Mouse (Mus musculus) monocyte, adult 2 months (primary cell): ENCODE measurements around the gene Fads3.
A peak's percentile ranks its signal among the peaks of the same experiment; 100 is the strongest.

Experiments used
- DNase-seq, 2 experiments: peaks; one replicate each; pipeline ENCODE4 v3.0.0; 2022; ENCODE audit warnings: low spot score in 2 of 2, low read depth in 1 of 2

Gene Fads3

DNA sequence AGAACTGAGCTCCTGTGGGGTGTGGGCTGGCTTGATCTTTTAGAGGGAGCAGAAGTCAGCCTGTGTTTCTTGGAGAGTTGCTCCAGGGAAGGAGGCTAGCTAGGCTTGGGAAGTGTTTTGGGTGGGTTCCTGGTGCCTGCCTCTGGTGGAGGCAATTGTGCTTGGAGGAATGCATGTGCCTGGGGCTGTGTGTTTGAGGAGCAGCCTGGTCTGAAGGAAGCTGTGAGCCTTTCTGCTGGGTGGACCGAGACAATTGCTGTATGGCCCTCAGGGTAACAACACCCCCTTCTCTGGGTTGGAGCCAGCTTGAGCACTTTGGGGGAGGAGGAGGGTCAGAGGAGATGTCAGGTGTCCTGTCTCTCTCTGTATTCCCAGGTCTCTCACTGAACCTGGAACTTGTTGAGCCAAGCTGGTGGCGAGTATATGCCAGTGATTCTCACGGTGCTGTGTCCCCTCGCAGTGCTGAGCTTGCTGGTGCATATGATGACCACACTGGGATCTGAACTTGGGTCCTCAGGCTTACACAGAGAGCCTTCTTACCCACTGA, 22.1 kb upstream of the Fads3 start:
- no peak for DNase-seq

DNA sequence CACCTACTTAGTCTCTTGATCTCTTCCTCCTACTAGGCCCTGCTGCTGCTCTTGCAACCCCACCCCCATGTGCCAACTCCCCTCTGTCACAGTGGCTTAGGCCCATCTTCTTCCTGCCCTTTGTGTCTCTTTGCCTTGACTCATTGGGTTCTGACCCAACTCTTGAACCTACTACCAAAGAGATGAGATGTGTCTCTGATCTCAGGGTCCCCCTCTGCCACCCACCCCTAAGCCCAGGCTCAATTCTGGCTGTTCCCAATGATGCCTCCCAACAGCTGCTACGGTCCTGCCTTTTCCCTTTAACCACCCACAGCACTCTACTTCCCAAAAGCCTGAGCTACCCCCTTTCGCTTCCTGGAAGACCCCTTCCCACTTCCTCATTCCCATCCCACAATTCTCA, 19.4 kb upstream of the Fads3 start:
- no peak for DNase-seq

DNA sequence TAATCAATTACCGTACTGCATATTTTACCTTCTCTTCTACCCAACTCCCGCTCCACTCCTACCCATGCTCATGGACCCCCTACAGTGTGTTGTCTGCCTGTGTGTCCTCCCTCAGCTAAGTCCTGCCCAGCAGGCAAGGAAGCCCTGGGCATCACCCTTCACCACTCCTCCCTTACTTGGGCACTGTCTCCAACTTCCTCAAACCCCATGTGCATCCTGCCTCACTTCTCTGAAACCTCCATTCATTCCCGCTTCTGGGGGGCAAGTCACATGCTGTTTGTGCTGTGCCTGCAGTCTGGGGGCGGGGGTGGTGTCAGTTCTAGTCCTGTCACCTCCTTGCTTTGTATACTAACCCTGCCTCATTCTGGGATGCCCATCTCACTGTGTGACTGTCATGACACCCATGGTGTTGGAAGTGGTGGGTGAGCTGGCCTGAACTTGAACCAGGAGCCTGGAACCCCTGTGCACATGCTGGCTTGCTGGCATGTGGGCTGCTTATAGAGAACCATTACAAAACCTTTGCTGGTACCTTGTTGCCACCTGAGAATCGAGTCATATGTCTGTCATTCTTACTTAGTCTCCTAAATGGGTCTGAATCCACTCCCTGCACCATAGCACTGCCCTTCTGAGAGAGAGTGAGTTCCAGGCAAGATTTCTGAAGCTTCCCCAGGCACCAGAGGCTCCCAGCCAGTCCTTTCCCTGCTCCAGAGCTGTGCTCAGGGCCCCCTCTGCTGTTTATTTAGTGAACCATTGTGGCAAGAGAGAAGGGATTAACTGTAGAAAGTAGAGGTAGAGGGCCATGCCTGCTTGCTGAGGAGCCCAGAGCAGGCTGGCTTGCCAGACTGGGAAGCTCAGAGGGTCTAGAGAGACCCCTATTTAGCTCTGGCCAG, 18.7 kb upstream of the Fads3 start:
- DNase-seq, result no peak

DNA sequence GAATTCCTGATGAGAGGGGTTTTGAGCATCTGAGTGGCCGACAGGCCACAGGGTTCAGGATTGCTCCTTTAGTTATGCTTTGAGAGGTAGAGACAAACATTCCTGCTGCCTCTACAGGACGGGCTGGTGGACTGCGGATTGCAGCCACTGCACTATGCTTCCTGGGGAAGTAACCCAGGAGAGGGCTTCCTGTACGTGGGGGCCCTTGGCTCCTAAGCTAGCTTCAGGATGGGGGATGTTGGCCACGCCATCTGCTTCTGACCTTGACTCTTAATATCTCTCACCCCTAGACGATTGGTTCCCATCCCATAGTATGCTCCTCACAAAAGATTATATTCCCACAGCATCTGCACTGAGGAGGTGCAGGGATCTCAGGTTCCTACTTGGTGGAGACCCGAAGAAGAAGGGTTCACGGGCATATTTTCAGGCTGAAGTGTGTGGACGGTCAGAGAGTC, 18.0 kb upstream of the Fads3 start:
- DNase-seq, result no peak

DNA sequence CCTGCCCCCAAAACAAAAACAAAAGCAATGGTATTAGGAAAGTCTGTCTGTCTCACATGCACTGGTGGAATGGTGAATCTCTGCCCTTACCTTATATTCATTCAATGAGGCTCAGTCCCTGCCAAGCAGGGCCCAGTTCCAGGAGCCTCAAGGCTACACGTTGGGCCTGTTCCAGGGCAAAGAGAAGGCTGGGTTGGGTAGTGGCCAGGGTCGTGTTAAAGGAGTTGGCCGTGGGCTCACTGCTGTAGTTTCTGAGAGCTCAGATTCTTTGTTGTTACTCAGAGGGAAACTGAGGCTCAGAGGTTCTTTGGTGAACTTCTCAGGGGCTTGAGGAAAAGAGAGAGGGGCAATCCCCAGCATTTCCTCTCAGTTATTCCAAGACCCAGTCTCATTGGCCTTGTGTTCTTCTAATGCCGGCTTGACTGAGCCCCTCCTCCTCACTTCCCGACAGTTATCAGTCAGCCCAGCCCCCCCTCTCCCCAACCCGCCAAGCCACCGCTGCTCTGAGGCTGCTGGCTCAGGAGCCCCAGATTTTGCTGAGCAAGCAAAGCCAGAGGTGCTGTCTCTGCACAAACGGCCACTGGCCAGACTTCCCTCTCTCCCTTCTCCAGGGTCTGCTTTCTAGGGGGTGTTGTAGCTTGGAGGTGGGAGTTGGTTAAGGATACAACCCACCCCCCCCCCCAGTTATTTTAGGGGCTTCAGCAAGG, 16.0 kb upstream of the Fads3 start:
- DNase-seq, result no peak

DNA sequence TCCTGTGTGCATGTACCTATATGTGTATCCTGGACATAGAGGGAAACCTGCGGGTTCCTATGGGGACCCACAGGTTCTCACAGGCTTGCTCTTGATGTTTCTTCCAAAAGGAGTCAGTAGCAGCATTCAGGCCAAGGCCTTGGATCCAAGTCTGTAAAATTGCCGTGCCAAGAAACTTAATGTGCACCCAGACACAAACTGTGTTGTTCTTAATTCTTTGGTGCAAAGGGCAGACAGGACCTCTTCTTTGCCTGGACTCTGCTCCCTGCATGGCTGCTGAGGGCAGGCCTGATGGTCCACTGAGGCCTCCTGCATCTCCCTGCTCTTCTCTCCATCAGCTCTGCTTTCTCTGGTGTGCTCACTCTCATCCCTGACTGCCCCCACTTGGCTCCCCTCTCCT, 11.6 kb upstream of the Fads3 start:
- DNase-seq, result no peak

DNA sequence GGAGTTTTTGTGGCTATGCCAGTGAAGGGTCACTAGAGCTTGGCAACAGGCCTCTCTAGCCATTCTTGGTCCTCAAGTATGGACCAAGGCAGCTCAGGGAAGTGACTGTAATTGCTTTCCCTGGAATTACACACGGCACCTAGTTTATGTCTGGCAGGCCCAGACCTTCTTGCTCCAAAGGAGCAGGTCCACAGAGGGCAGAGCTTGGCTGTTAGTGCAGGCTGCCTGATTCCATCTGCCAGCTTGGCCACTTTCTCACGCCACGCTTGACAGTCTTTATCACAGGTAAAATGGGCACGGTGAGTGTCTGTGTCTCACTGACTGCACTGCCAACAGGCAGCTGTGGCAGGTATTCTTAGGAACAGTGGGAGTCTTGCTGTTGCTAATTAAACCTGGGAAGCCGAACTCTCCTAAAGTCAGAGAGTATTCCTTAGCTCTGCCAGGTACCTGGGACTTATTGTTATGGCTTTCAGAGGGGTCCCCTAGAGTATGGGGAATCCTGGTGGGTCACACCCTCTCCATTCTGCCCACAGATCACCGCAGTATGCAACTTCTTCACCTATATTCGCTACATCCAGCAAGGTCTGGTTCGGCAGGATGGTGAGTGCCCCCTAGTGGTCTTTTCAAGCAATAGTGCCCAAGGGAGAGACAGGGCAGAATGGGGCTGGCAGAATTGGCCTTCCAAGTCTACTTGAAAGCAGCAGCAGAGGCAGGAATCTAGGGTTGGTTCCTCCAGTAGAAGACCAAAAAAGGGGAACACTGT, 8.0 kb upstream of the Fads3 start:
- peak in 1 of 2 experiments; percentile 34 for DNase-seq

DNA sequence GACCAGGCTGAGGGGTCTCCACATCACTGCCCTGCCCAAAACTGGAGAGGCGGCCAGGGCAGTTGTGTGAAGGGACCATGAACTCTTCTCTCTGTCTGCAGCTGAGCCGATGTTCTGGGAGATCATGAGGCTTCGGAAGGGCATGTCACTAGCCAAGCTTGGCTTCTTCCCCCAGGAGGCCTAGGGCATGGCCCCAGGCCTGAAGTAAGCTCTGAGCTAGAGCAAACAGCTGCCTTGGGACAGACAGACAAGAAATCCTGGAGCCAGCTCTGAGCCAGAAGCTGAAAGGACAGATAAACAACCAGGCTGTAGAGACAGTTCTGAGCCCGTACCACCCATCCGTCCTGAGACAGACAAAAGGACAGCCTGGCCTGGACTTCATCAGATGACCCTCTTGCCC, 7.0 kb upstream of the Fads3 start:
- no peak for DNase-seq

DNA sequence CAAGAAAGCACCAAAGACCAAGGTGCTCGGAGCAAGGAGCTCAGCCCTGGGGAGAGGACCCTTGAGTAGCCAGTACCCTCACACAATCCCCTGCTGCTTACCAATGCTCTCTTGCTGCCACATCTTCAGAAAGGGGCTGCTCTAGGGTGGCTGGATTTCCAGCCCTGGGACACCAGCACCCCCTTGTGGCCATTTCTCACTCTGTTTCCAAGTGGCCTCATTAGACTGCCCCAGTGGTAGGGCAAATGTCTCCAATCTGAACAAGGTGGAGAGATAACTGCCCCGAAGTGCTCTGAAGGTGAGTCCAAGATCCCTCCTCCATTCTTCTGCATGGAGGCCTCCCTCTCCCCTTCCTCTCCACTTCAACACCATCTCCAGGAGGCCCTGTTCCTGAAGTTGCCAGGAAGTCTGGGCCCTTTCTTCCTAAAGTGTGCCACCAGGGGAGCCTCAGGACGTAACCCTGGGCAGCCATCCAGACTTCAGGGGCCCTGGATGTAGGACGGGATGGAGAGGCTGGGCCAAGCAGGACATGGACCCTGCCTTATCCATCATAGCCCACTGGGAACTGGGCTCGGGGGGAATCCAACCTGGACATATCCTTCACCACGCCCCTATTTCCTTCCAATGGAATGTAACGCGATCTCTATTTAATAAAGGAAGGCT, 6.5 kb upstream of the Fads3 start:
- DNase-seq, result peak in 1 of 2 experiments; percentile 67

DNA sequence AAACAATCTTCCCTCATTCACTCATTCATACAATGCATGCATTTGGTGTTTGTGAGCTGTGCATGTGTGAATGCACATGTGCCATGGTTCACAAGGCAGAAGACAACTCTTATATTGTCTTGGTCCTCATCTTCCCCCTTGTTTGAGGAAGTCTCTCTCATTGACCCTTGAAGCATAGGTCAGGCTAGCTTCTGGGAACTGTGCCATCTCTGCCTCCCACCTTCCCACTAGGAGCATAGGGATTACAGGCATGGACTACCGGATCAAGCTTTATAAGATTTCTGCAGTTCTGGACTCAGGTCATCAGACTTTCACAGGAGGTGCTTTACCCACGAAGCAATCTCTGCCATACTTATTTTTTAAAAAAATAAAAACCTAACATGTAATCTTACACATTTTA, 3.8 kb upstream of the Fads3 start:
- DNase-seq, result no peak

DNA sequence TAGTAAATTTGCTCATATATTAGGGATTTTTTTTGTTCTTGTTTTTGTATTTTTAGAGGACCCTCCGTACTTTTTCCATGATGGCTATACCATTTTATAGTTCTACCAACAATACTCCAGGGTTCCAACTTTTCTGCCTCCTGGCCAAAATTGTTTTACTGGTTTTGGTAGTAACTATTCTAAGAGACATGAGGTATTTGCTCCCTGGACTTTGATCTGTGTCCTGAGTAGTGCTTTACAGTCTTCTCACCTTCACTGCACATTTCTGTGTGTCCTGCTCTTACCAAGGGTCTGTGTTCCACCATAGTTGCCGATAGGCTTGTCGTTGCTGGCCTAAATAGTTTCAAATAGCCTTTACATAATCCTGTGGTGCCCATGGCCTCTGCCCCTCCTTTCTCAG, 3.0 kb upstream of the Fads3 start:
- no peak for DNase-seq

DNA sequence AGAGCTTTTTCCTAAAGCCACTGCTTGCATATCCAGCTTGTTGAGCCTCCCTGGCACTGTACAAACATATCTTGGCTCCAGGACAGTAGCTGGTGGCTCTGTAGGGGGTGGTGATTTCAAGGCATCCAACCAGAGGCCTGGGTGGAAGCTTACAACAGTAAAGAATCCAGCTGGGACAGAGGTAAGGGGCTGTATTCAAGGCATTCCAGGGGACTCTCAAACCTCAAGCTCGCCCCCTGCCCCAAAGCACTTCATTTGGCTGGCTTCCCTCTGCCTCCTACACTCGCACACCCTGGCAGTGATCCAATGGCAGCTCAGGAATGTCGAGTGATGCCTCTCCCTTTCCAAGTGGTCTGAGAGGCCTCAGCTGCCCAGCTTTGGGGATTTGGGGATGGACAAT, 2.5 kb upstream of the Fads3 start:
- no peak for DNase-seq

DNA sequence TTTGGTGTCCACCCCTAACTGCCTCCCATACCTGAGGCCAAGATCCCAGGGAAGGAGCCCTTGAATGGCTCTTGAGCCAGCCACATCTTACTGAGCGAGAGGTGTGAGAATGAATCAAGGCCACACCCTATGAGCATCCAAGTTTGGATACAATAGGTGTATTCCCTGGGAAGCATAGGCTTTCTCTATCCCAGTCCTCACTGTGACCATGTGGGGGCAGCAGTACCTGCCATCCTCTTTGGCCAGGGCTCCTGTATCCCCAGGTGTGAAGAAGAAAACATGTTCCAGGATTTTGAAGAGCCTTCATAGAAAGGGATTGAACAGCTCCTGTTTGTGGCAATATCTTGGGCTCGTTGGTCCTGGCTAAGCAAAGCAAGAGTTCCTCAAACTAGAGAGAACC, 1.8 kb upstream of the Fads3 start:
- DNase-seq, result no peak

DNA sequence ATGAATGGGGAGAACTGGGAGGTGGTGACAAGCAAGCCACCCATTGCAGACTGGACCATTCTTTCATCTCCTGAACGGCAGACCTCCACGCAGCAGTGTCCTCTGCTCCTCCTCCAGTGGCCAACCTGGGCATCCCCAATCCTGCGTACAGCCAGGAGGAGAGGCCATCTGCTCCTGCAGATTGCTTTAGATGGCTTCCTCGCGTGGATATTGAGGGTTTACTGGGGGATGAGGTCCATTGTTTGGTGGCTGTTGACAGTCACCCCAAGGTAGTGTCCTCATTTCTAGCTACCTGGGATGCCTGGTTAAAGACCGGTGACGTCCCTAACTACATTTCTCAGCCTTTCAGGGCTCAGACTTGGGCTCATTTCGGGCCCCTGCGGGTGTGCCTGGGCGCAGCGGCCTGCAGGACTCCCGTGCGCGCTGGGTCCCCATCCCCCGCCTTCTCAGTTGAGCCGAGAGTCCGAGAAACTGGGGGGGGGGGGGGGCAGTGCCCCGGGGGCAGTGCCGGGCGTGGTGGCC, 442 bp upstream of the Fads3 start:
- DNase-seq, result no peak

DNA sequence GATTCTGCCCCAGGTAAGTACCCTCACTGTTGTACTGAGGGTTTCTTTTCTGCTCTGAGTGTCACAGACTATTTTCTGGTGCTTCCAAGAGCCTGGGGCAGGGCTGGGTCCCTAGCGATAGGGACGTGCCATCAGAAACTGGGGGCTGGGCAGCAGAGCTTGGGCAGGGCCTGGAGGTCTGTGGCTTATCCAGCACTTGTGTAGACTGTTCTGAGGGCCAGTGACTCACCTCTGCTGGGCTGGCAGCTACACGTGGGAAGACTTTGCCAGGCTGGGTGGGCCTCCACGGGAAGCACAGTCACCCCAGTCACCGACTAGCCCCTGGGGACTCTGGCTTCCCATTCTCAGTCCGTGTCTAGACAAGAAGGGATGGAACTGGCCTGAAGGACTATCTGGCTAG, 863 bp downstream of the Fads3 start:
- DNase-seq, result no peak

DNA sequence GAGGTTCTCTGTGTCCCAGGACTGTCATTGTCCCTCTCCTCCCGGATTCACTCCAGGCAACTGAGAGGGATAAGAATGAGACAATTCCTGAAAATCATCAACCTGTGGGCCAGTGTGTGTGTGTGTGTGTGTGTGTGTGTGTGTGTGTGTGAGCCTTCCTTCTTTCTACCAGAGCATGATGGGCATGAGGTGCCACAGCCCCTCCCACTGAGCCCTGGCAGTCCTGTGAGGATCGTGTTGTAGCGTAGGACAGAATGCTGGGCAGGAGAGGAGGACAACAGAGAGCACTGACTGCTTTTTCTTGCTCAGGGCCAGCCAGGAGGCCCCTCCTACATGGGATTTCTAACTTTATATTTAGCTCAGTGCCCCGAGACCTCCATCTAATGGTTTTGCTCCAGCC, 1.4 kb downstream of the Fads3 start:
- no peak for DNase-seq

DNA sequence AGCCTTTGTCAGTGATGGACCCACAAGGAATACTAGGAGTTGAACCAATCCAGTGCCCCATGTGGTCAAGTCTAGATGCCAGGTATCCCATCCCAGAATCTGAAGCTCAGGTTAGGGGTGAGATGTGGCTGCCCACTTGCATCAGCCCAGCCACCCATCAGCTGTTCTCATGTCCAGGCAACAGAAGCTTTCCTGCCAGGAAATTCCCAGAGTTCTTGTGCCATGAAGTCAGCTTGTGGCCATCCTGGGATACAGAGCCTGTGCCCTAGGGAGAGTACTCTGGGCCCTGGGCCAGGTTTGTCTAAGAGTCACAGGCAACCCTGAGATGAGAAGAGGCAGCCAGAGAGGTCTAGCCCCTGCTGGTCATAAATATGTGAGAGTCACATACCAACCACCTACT, 2.3 kb downstream of the Fads3 start:
- DNase-seq, result no peak

DNA sequence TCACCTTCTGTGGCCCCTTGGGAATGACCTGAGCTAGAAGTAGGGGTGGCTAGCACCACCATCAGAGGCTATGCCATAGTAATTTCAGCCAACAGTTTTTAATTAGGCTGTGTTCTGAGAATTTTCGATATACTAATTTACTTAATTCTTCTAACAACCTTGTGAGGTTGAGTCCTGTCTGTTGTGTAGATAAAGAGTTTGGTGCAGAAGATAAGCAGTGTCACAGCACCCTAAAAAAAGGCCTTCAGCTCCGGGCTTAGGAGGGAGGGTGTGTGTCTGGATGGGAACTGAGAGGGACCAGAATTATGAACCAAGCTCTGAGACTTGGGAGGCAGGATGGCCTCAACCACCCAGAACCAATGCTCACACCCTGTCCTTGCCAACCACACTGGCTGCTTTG, 4.3 kb downstream of the Fads3 start:
- no peak for DNase-seq

DNA sequence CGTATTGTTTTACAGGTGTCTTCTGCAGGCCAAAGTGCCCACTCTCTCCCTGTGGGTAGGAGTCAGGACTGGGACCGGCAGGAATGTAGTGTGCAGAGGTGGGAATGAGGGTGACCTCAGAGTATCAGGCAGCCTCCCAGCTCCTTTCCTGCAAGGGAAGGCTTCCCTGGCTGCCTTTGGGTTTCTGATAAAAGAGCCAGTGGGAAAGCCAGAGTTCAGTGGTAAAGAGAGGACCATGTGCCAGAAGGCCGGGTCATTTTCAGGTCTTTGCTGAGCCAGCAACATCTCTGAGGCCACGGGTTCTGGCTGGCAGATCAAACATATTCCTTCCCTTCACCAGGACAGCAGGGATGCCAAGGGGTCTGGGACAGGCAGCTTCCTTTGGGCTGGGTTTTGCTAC, 5.0 kb downstream of the Fads3 start:
- no peak for DNase-seq

DNA sequence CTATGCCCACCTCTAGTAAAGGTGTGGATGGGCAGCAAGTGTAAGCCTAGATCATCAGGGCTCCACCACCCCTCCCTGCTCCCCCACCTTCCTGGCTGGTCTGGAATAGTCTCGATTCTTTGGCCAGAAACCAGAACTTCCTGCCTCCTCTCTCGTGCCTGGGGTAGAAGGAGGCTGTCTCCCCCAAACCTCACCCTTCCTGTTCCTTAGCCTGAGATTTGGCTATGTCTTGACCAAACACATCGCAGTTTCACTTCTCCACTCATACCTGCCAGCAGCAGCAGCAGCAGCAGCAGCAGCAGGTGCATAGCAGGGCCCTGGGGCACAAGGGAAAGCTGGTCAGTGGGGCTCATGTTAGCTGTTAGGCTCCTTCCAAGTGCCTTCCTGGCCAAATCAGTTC, 5.6 kb downstream of the Fads3 start:
- DNase-seq, result no peak

DNA sequence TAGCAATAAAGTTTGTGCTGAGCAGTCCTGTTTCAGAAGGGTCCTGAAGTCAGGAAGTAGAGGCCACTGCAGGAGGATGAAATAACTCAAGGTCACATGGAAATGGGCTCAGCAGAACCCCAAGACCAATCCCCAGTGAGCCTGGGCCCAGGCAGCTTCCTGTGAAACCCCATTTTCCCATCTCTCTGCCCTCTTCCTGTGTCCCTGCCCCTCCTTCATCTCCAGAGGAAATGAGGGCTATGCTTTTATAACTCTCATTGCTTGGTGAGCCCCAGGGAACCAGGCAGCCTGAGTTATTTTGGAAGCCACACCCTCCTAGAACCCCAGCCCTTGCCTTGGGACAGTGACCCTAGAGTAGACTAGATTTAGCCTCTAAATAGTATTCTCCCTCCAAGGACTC, 8.2 kb downstream of the Fads3 start:
- DNase-seq, result no peak
